Comparison of ENCODE assay signal across 14 mouse cellular contexts in genomic region chr9:3024912-3025467, GRCm38 (mm10). TPM values are rescaled to one million over a fixed set of nuclear protein-coding genes. Genes with fewer than 3 reads are reported as not detected.
DNase-seq lines count a peak whose midpoint lies in the region; TF ChIP-seq lines count a peak whose summit lies in the region.
"Not testable (repeated sequence)": the region's sequence is repeated elsewhere in the genome, so short reads cannot be mapped to it uniquely, and the experiment has no call there.
"Had no signal": no experiment of that assay in that cellular context is flagged by ENCODE, and none has a peak within 500 bp of the region (broad histone marks: within the 10 kb centered on the region; RNA-seq: fewer than 3 reads in every experiment).

Gm10717 (plus strand) TSS chr9:3025417.

- 74% methylated on average over 12 of the region's 12 CpGs for WGBS in cerebellum, adult 2 months

- not testable (repeated sequence) for TF ChIP-seq CTCF in cerebellum, adult 2 months (IDR thresholded peaks at IDR 0.05; ENCODE audit: borderline replicate concordance, insufficient read depth, low read depth, low read length)

- not testable (repeated sequence) for H3K4me1 ChIP-seq in cerebellum, adult 2 months (ENCODE audit: control insufficient read depth, insufficient read depth, low read length)

- H3K4me3 ChIP-seq in cerebellum, adult 2 months (replicated peaks; ENCODE audit: insufficient read depth, low read depth, low read length) = not testable (repeated sequence)

- H3K27me3 ChIP-seq in cerebellum, adult 2 months (ENCODE audit: control insufficient read depth, insufficient read depth, low read length) = not testable (repeated sequence)

- not testable (repeated sequence) for H3K27ac ChIP-seq in cerebellum, adult 2 months (ENCODE audit: insufficient read depth, low read length)

- not testable (repeated sequence) for TF ChIP-seq POLR2A in cerebellum, adult 2 months (IDR thresholded peaks at IDR 0.05; ENCODE audit: borderline replicate concordance, insufficient read depth, low read length)

- peak; percentile 31 to 37 for DNase-seq in cerebellum, adult 2 months
- peak; percentile 80 for DNase-seq in heart, adult 11 months
- DNase-seq in kidney, adult 8-10 months = peak; percentile 2 to 32
- peak; percentile 9 to 13 for DNase-seq in layer of hippocampus, postnatal 25 days (ENCODE audit: extremely low spot score in 1 of 2, low spot score in 1 of 2)
- peak; percentile 57 for DNase-seq in lung, postnatal 14 days
- peak; percentile 8 for DNase-seq in right cerebral cortex, adult 18-20 months
- peak; percentile 82 for DNase-seq in testis, postnatal 14 days (ENCODE audit: low spot score)
- DNase-seq in urinary bladder, postnatal 4 days (ENCODE audit: low spot score in 2 of 2) = peak; percentile 76 to 91

RNA-seq across cellular contexts. Expression of gene Gm10717, which starts in this region (rescaled TPM):
- not detected in 2 replicates for polyA plus RNA-seq in cerebellum, adult 2 months (2012; rRNA removed)
- not detected for total RNA-seq in layer of hippocampus, postnatal 25 days (2021)
- polyA plus RNA-seq: forebrain, embryonic 16.5 days; gonadal fat pad, adult 2 months; intestine, embryonic 14.5 days; limb, embryonic 13.5 days; lung, adult 2 months; myocyte had no signal

Comparison
In these comparisons a context has a peak if more than half of its experiments do, and no peak if none do; other contexts are left out.
1. Peak in DNase-seq in cerebellum, adult 2 months; RNA of the gene not detected or under 1 TPM.
2. Peak in DNase-seq in layer of hippocampus, postnatal 25 days; RNA of the gene not detected or under 1 TPM.
3. DNase-seq: peak in every context shown above with its lines; median percentile 84 in urinary bladder, postnatal 4 days; 82 in testis, postnatal 14 days; 80 in heart, adult 11 months; 57 in lung, postnatal 14 days; 34 in cerebellum, adult 2 months; 17 in kidney, adult 8-10 months; 11 in layer of hippocampus, postnatal 25 days; 8 in right cerebral cortex, adult 18-20 months.